Mouse (Mus musculus): ENCODE measurements around the gene Pex11b.

DNA sequence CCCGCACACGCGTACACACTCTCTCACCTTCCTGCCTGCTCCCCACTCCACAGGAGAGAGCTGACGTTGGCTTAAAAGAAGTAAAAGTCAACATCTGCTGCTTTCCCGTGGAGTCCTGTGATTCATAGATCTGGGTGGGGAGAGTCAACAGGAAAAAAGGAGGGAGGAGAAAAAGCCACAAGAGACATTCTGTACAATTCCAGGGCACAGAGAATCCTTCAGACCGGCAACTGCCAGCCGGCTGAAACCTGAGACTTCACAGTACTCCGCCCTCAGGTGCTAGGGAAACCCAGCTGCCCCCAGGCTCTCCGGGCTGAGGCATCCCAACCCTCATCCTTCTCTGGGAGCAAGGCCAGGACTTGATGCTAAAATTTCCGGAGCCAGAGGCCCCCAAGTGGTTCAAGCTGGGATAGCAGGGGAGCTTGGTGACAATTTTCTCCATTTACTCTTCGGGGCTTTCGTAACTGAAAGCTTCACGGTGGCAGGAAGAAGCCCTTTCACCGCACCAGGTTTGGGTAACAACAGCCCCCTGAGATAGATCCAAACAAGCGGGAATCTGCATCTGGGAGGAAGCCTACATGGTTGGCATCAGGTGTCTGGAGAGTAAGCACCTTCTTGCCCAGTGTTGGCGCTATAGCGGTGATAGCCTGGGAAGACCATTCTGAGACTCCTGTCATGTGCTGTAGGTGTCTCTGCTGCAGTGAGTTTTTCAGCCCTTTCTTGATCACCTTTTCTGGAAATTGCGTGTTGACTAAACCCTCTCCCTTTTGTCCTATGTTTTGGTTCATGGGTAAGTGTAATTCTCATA is 28.5 kb downstream of the Pex11b start:
- TF ChIP-seq CTCF (IDR thresholded peaks at IDR 0.05) = peak; percentile 82
- TF ChIP-seq EP300 (IDR thresholded peaks at IDR 0.05) = peak; percentile 89

Data from lung, postnatal 0 days (tissue).